Mouse (Mus musculus): ENCODE measurements around the gene Syt5. TPM values are rescaled to one million over a fixed set of nuclear protein-coding genes. Genes with fewer than 3 reads are reported as not detected.
"Not testable (repeated sequence)": the region's sequence is repeated elsewhere in the genome, so short reads cannot be mapped to it uniquely, and the experiment has no call there.

The Syt5 gene
- polyA plus RNA-seq (2016; fragmentation: Nextera tagmentation; extraction: Ambion mirVana), result 4.9 and 6.7 TPM in 2 replicates

DNA sequence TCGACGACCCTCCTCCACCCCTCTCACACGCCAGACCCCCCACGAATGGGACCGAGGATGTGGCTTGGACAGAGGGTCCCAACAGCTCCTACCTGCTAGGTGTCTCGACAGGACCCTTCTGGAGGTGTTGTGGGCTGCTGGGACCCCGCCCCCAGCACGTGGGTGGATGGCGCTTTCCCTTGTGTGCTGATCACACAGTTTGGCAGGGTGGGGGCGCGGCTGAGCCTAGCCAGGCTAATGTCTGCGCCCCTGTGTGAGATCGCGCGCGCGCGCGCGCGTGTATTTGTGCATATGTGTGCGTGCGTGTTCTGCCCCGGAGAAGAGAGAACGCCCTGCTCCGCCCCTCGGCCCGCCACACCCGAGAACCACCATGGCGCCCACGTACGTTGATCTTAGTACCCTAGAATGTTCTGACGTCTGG is at the start of gene Syt5:
TSS of gene Syt5 (minus strand) at position 321 of the 421 bp plus-strand sequence.
- H3K27me3 ChIP-seq (ENCODE audit: poor library complexity, severe bottlenecking), result peaks cover 16% of the 10 kb centered on the region
- H3K9me3 ChIP-seq, result no peaks in the 10 kb centered on the region
- H3K36me3 ChIP-seq (replicated peaks), result no peaks in the 10 kb centered on the region
- peak within 1 kb of the TSS; percentile 56 for H3K4me3 ChIP-seq
- WGBS, result 11% methylated on average over 33 of the region's 33 CpGs
- H3K4me1 ChIP-seq, result peaks cover 17% of the 10 kb centered on the region
- H3K27ac ChIP-seq, result peak within 1 kb of the TSS; percentile 77
- DNase-seq (ENCODE audit: extremely low spot score, low spot score), result no peak

DNA sequence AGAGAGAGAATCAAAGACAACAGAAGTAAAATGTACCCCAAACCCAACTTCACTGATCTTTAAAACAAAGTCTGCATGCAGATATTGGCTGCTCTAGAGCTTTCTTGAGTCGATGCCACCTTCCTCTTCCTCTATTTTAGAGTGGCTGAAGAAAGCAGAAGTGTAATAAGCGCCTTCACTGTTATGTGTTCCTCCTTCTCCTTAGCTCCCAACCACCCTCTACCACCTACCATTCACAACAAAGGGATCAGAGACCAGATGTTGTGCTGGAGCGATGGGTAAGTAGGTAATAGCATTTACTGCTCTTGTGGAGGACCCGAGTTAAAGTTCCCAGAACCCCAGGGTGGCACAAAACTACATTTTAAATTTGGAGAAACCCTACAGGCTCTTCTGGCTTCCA is 49.7 kb upstream of the Syt5 start:
- H3K27ac ChIP-seq; H3K9me3 ChIP-seq; H3K4me3 ChIP-seq; H3K4me1 ChIP-seq; H3K36me3 ChIP-seq (replicated peaks); DNase-seq (ENCODE audit: extremely low spot score, low spot score); H3K27me3 ChIP-seq (ENCODE audit: poor library complexity, severe bottlenecking): not testable (repeated sequence)
- WGBS, result 81% methylated on average over 4 of the region's 4 CpGs

DNA sequence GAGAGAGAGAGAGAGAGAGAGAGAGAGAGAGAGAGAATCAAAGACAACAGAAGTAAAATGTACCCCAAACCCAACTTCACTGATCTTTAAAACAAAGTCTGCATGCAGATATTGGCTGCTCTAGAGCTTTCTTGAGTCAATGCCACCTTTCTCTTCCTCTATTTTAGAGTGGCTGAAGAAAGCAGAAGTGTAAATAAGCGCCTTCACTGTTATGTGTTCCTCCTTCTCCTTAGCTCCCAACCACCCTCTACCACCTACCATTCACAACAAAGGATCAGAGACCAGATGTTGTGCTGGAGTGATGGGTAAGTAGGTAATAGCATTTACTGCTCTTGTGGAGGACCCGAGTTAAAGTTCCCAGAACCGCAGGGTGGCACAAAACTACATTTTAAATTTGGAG is 34.1 kb upstream of the Syt5 start:
- not testable (repeated sequence) for H3K4me3 ChIP-seq; DNase-seq (ENCODE audit: extremely low spot score, low spot score); H3K27me3 ChIP-seq (ENCODE audit: poor library complexity, severe bottlenecking); H3K36me3 ChIP-seq (replicated peaks); H3K4me1 ChIP-seq; H3K27ac ChIP-seq; H3K9me3 ChIP-seq
- WGBS, result 92% methylated on average over 3 of the region's 3 CpGs

DNA sequence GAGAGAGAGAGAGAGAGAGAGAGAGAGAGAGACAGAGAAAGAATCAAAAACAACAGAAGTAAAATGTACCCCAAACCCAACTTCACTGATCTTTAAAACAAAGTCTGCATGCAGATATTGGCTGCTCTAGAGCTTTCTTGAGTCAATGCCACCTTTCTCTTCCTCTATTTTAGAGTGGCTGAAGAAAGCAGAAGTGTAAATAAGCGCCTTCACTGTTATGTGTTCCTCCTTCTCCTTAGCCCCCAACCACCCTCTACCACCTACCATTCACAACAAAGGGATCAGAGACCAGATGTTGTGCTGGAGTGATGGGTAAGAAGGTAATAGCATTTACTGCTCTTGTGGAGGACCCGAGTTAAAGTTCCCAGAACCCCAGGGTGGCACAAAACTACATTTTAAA is 25.0 kb upstream of the Syt5 start:
- 73% methylated on average over 2 of the region's 2 CpGs for WGBS
- H3K36me3 ChIP-seq (replicated peaks), result not testable (repeated sequence)

DNA sequence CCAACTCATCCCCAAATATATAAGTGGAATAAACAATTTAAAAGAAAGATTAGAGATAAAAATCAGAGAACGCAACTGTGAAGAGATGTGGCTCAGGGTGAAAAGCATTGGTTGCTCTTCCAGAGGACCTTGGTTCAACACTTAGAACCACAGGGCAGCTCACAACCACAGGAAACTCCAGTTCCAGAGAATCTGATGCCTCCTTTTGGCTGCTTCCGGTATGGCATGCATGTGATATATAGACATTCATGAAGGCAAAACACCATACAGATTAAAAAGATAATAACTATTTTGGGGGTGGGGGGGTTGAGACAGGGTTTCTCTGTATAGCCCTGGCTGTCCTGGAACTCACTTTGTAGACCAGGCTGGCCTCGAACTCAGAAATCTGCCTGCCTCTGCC is 15.3 kb upstream of the Syt5 start:
- no peaks in the 10 kb centered on the region for H3K36me3 ChIP-seq (replicated peaks)
- no peaks in the 10 kb centered on the region for H3K27me3 ChIP-seq (ENCODE audit: poor library complexity, severe bottlenecking)
- no peak overlapping the region for H3K4me3 ChIP-seq
- 92% methylated on average over 3 of the region's 3 CpGs for whole genome bisulfite sequencing
- H3K4me1 ChIP-seq, result no peaks in the 10 kb centered on the region
- H3K27ac ChIP-seq, result no peak overlapping the region
- no peaks in the 10 kb centered on the region for H3K9me3 ChIP-seq
- no peak for DNase-seq (ENCODE audit: extremely low spot score, low spot score)

More for the DNA sequence above, 25.0 kb upstream of the Syt5 start:
- not testable (repeated sequence) for DNase-seq (ENCODE audit: extremely low spot score, low spot score); H3K4me3 ChIP-seq; H3K4me1 ChIP-seq; H3K9me3 ChIP-seq; H3K27me3 ChIP-seq (ENCODE audit: poor library complexity, severe bottlenecking); H3K27ac ChIP-seq

DNA sequence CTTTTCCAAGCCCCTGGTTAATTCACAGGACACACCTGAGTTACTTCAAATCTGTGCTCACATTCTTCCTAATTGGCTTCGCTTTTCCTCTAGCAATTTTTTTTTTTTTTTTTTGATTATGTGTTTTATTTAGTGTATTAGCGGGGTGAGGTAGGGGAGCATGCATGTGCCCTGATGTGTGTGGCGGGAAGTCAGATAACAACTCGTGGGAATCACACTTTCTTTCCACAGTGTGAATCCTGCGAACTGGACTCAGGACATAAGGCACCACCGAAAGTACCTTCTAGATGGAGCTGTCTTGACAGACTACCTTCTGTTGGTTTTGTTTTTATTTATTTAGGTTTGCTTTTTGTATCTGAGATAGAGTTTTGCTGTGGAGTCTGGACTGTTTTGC is 9.8 kb upstream of the Syt5 start:
- no peak overlapping the region for H3K27ac ChIP-seq
- H3K36me3 ChIP-seq (replicated peaks), result no peaks in the 10 kb centered on the region
- 73% methylated on average over 6 of the region's 6 CpGs for WGBS
- no peaks in the 10 kb centered on the region for H3K4me1 ChIP-seq
- H3K4me3 ChIP-seq, result no peak overlapping the region
- DNase-seq (ENCODE audit: extremely low spot score, low spot score), result no peak
- no peaks in the 10 kb centered on the region for H3K27me3 ChIP-seq (ENCODE audit: poor library complexity, severe bottlenecking)
- H3K9me3 ChIP-seq, result no peaks in the 10 kb centered on the region

DNA sequence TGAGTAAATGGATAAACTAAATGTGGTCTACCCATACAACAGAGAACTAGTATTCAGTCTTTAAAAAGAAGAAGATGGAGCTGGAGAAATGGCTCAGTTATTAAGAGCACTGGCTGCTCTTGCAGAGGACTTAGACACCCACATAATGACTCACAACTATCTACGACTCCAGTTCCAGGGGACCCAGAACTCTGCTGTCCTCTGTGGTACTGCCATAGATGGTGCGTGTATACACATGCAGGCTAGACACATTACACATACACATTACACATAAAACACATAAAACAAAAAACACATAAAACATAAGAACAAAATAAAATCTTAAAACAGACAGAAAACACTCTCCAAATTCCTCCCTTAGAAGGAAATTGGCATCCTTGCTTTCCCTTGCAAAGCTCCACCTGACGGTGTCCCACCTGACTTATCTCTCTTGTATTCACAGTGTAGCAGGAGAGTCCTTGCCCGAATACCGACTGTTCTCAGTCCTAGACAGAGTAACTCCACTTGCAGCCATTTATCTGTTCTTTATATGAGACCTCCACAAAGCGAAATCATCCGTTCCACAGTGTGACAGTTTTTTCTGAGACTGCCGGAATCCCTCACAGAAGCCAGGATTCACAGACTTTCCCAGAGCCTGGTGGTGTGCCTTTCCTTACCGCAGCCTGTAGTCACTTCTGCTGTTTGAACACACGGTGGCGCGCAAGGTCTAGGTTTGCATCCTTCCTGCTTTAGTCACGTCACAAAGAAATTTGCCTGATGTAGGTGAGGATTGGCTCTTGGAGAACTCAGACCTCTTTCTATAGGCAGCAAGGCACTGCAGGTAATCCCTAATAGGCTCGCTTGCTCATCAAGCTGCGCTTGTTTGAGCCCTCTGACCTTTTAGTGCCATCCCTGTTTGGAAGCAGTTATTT is 9.2 kb upstream of the Syt5 start:
- no peaks in the 10 kb centered on the region for H3K9me3 ChIP-seq
- H3K27ac ChIP-seq, result no peak overlapping the region
- no peak overlapping the region for H3K4me3 ChIP-seq
- no peaks in the 10 kb centered on the region for H3K4me1 ChIP-seq
- 26% methylated on average over 15 of the region's 15 CpGs for WGBS
- H3K36me3 ChIP-seq (replicated peaks), result no peaks in the 10 kb centered on the region
- no peaks in the 10 kb centered on the region for H3K27me3 ChIP-seq (ENCODE audit: poor library complexity, severe bottlenecking)
- DNase-seq (ENCODE audit: extremely low spot score, low spot score), result peak; percentile 83

DNA sequence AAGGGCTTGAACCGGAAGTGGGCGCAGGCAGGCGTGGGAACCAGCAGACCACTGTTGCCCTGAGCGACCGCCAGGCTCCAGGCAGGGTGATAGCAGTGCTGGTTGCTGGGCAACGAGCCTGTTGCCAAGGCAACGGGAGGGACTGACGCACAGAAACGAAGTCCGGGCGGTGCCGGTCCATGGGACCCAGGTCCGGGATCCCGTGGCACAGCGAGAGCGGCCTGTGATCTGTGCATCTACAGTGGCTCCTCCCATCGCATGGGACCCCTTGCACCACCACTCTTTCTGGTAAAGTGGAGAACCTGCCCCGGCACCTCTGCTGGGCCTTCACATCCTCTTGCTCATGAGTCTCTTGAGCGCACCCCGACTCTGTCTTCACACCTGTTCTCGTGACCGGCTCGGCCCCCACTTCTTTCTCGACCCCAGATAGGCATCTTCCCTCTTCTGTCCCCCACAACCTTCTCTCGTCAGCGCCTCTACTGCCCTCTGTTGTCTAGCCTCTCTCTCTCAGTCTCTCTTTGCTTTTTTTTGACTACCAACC is 680 bp downstream of the Syt5 start:
- peak; percentile 87 for DNase-seq (ENCODE audit: extremely low spot score, low spot score)
- Histone ChIP-seq H3K36me3 (replicated peaks) (no peaks in the 10 kb centered on the region), H3K4me3 (peak overlapping the region; percentile 56), H3K27ac (peak overlapping the region; percentile 77), H3K9me3 (no peaks in the 10 kb centered on the region), H3K27me3 (ENCODE audit: poor library complexity, severe bottlenecking) (peaks cover 16% of the 10 kb centered on the region), H3K4me1 (peaks cover 17% of the 10 kb centered on the region)
- under 1% methylated on average over 26 of the region's 26 CpGs for WGBS

DNA sequence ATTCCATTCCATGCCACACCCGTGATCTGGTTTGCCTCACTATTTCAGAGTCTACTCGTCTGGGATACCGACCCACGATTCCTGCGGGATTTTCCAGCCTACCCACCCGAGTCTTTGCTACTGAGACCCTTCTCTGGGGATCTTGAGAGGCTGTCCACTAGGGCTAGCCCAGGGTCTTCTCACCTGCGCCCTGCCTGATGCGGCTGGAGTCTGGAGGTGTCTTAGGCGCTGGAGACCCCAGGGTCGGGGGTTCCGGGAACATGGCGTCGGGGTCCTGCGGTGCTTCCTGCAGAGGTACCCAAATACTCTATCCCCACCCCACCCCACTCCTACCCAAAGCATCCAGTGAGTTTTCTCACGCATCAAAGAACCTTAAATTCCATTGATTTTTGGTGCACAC is 1.3 kb downstream of the Syt5 start:
- DNase-seq (ENCODE audit: extremely low spot score, low spot score), result no peak
- Histone ChIP-seq H3K27ac (peak overlapping the region; percentile 77), H3K27me3 (ENCODE audit: poor library complexity, severe bottlenecking) (peaks cover 16% of the 10 kb centered on the region), H3K4me1 (peaks cover 17% of the 10 kb centered on the region), H3K9me3 (no peaks in the 10 kb centered on the region), H3K36me3 (replicated peaks) (no peaks in the 10 kb centered on the region), H3K4me3 (peak overlapping the region; percentile 56)
- 78% methylated on average over 15 of the region's 15 CpGs for WGBS

DNA sequence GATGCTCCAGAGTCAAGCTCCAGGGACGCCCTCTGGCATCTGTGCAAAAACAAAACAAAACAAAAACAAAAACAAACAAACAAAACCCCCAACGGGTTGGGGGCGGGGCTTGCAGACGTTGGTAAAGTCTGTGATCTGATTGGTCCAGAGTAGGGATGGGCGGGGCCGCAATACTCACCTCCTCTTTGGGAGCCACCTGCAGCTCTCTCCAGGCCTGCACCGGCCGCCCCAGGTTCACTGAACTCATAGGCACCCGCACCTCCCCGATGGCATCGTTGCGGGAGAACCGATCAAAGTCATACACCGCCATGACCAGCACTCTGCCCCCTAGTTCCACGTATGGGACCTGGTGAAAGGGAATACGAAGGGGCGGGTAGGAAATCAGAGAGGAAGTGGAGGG is 5.3 kb downstream of the Syt5 start:
- Histone ChIP-seq H3K27me3 (ENCODE audit: poor library complexity, severe bottlenecking) (peaks cover 7% of the 10 kb centered on the region), H3K9me3 (no peaks in the 10 kb centered on the region), H3K4me1 (peaks cover 12% of the 10 kb centered on the region), H3K4me3 (no peak overlapping the region), H3K36me3 (replicated peaks) (no peaks in the 10 kb centered on the region), H3K27ac (no peak overlapping the region)
- no peak for DNase-seq (ENCODE audit: extremely low spot score, low spot score)
- 38% methylated on average over 17 of the region's 17 CpGs for WGBS

DNA sequence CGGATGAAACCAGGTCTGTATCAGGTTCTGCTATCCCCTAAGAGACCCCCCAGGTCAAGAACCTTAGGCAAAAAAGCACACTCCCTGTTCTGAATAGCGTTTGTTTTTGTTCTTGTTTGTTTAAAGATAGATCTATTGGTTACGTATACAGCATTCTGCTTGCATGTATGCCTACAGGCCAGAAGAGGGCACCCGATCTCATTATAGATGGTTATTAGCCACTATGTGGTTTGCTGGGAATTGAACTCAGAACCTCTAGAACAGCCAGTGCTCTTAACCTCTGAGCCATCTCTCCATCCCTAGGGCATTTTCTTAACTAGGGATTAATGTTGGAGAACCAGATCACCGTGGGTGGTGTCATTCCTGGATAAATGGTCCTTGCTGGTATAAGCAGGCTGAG is 6.0 kb downstream of the Syt5 start:
- Histone ChIP-seq H3K27me3 (ENCODE audit: poor library complexity, severe bottlenecking) (peaks cover under 1% of the 10 kb centered on the region; the same call in 1 of the 2 replicates), H3K9me3 (no peaks in the 10 kb centered on the region), H3K36me3 (replicated peaks) (no peaks in the 10 kb centered on the region), H3K4me3 (no peak overlapping the region), H3K27ac (no peak overlapping the region), H3K4me1 (peaks cover 6% of the 10 kb centered on the region)
- 75% methylated on average over 5 of the region's 5 CpGs for WGBS
- no peak for DNase-seq (ENCODE audit: extremely low spot score, low spot score)

DNA sequence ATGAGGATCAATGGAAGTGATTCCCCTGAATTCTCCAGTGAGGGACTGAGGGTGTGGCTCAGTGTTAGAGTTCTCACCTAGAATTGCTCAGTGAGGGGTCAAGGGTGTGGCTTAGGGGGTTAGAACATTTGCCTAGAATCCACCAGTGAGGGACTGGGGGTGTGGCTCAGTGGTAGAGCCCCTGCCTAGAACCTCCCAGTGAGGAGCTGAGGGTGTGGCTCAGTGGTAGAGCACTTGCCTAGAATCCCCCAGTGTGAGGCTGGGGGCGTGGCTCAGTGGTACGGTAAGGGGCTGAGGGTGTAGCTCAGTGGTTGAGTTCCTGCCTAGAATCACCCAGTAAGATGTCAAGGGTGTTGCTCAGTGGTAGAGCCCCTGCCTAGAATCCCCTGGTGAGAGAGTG is 8.3 kb downstream of the Syt5 start:
- WGBS, result 68% methylated on average over 2 of the region's 2 CpGs
- no peaks in the 10 kb centered on the region for H3K4me1 ChIP-seq

DNA sequence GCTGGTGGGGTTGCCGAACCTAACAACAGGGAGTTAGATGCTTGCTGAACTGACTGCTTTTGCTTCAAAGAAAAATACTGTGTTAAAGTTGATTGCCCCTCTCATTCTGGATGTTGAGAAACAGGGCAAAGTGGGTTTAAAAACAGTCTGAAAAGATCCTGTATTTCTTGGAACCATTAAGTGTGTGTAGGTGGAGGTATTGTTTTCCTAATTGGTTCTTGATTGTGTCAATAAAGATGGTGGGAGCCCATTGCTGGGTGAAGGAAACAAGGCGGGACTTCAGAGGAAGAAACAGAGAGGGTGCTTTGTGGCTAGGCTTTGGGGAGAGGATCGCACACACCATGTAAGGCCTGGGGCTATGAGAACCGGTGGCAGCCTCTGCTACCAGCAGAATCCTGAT is 10.2 kb downstream of the Syt5 start:
- peaks cover 8% of the 10 kb centered on the region for H3K4me1 ChIP-seq
- H3K27ac ChIP-seq, result no peak overlapping the region
- H3K27me3 ChIP-seq (ENCODE audit: poor library complexity, severe bottlenecking), result no peaks in the 10 kb centered on the region
- no peak for DNase-seq (ENCODE audit: extremely low spot score, low spot score)
- H3K4me3 ChIP-seq, result no peak overlapping the region
- 62% methylated on average over 4 of the region's 4 CpGs for WGBS
- H3K36me3 ChIP-seq (replicated peaks), result no peaks in the 10 kb centered on the region
- H3K9me3 ChIP-seq, result no peaks in the 10 kb centered on the region

More for the DNA sequence above, 8.3 kb downstream of the Syt5 start:
- no peak overlapping the region for H3K4me3 ChIP-seq
- H3K9me3 ChIP-seq, result no peaks in the 10 kb centered on the region
- no peak overlapping the region for H3K27ac ChIP-seq
- no peaks in the 10 kb centered on the region for H3K36me3 ChIP-seq (replicated peaks)
- no peak for DNase-seq (ENCODE audit: extremely low spot score, low spot score)
- no peaks in the 10 kb centered on the region for H3K27me3 ChIP-seq (ENCODE audit: poor library complexity, severe bottlenecking)

Data from forebrain, embryonic 10.5 days (tissue).